Mouse (Mus musculus) forebrain, embryonic 15.5 days (tissue): ENCODE data around the gene Chchd4. TPM values are rescaled to one million over a fixed set of nuclear protein-coding genes. Genes with fewer than 3 reads are reported as not detected.

ENCODE experiments used
- ATAC-seq: fragments of 200-750 bp; cut with Nextera tagmentation; replicated peaks from 2 replicates; pipeline ENCODE4 v1.8.0; 2017; ENCODE audit warnings: mild to moderate bottlenecking, moderate TSS enrichment, moderate library complexity
- H3K27ac ChIP-seq: fragments of 300-500 bp; sonication (generic); replicated peaks from 2 replicates; pipeline ENCODE4 v1.5.1; 2015; ENCODE audit warnings: mild to moderate bottlenecking, inconsistent platforms
- H3K27me3 ChIP-seq: fragments of 300-500 bp; sonication (generic); 2 replicates; pipeline ENCODE4 v1.6.1; 2015; ENCODE audit warnings: inconsistent platforms
- H3K36me3 ChIP-seq: fragments of 300-500 bp; sonication (generic); 2 replicates; pipeline ENCODE4 v1.6.1; 2015; ENCODE audit warnings: mild to moderate bottlenecking, inconsistent platforms
- H3K4me1 ChIP-seq: fragments of 300-500 bp; sonication (generic); 2 replicates; pipeline ENCODE4 v1.6.1; 2015; ENCODE audit warnings: inconsistent platforms
- H3K4me2 ChIP-seq: fragments of 300-500 bp; sonication (generic); replicated peaks from 2 replicates; pipeline ENCODE4 v1.6.1; 2015; ENCODE audit warnings: mild to moderate bottlenecking, inconsistent platforms
- H3K4me3 ChIP-seq: fragments of 300-500 bp; sonication (generic); 2 replicates; pipeline ENCODE4 v1.5.1; 2015; ENCODE audit warnings: mild to moderate bottlenecking, inconsistent platforms
- H3K9ac ChIP-seq: fragments of 300-500 bp; sonication (generic); replicated peaks from 2 replicates; pipeline ENCODE4 v1.6.1; 2015; ENCODE audit warnings: mild to moderate bottlenecking, inconsistent platforms
- H3K9me3 ChIP-seq: fragments of 300-500 bp; sonication (generic); 2 replicates; pipeline ENCODE4 v1.6.1; 2016; ENCODE audit warnings: inconsistent platforms
- WGBS: fragments of 180-500 bp; shearing (Covaris S2); methylation state at CpG from one replicate; pipeline ENCODE4 v1.1.7; 2015; ENCODE audit warnings: mixed read lengths; 5-methylcytosine and 5-hydroxymethylcytosine counted together
- polyA plus RNA-seq: library from polyadenylated mRNA; unstranded; fragments of >200 nt; fragmentation: Nextera tagmentation; extraction: Ambion mirVana; gene quantifications from 2 replicates; pipeline ENCODE4 v1.2.1, GENCODE M21; 2015

Chchd4 gene
- polyA plus RNA-seq, 1 experiment from 2014 or later = 34.5 TPM

GRCm38 (mm10) chr6:91470712-91471111, 2.6 kb downstream of the Chchd4 start:
- WGBS = 84% methylated on average over 2 of the region's 2 CpGs
- Histone ChIP-seq H3K27ac (no peak overlapping the region), H3K27me3 (no peaks in the 10 kb centered on the region), H3K36me3 (peaks cover 19% of the 10 kb centered on the region), H3K9me3 (no peaks in the 10 kb centered on the region), H3K4me2 (no peak overlapping the region), H3K9ac (no peak overlapping the region), H3K4me1 (peaks cover 30% of the 10 kb centered on the region), H3K4me3 (no peak overlapping the region)
- ATAC-seq = no peak

- 89% methylated on average over 1 of the region's 1 CpGs for WGBS
- H3K9ac ChIP-seq = no peak overlapping the region
- no peaks in the 10 kb centered on the region for H3K27me3 ChIP-seq
- ATAC-seq = no peak
- H3K9me3 ChIP-seq = no peaks in the 10 kb centered on the region
- H3K36me3 ChIP-seq = peaks cover 44% of the 10 kb centered on the region
- H3K4me1 ChIP-seq = peaks cover 6% of the 10 kb centered on the region
- no peak overlapping the region for H3K4me2 ChIP-seq
- no peak overlapping the region for H3K4me3 ChIP-seq
- H3K27ac ChIP-seq = no peak overlapping the region
Observed at GRCm38 (mm10) chr6:91467106-91467505, 6.2 kb downstream of the Chchd4 start.

GRCm38 (mm10) chr6:91465756-91466155, 7.6 kb downstream of the Chchd4 start:
- H3K4me3 ChIP-seq = no peak overlapping the region
- no peaks in the 10 kb centered on the region for H3K9me3 ChIP-seq
- H3K4me2 ChIP-seq = no peak overlapping the region
- H3K9ac ChIP-seq = no peak overlapping the region
- H3K36me3 ChIP-seq = peaks cover 44% of the 10 kb centered on the region
- H3K27me3 ChIP-seq = no peaks in the 10 kb centered on the region
- no peaks in the 10 kb centered on the region for H3K4me1 ChIP-seq
- H3K27ac ChIP-seq = no peak overlapping the region
- no peak for ATAC-seq
- WGBS = 93% methylated on average over 2 of the region's 2 CpGs

- ATAC-seq = no peak
- Histone ChIP-seq H3K4me1 (no peaks in the 10 kb centered on the region), H3K9me3 (no peaks in the 10 kb centered on the region), H3K4me2 (no peak overlapping the region), H3K9ac (no peak overlapping the region), H3K36me3 (peaks cover 15% of the 10 kb centered on the region), H3K27ac (no peak overlapping the region), H3K27me3 (no peaks in the 10 kb centered on the region), H3K4me3 (no peak overlapping the region)
- 91% methylated on average over 1 of the region's 1 CpGs for WGBS
Observed at GRCm38 (mm10) chr6:91459471-91459870, 13.9 kb downstream of the Chchd4 start.

GRCm38 (mm10) chr6:91454546-91454945, 18.8 kb downstream of the Chchd4 start:
- Histone ChIP-seq H3K27ac (no peak overlapping the region), H3K27me3 (peaks cover 2% of the 10 kb centered on the region; the same call in 1 of the 2 replicates), H3K4me2 (no peak overlapping the region), H3K9me3 (no peaks in the 10 kb centered on the region), H3K9ac (no peak overlapping the region), H3K36me3 (no peaks in the 10 kb centered on the region), H3K4me1 (no peaks in the 10 kb centered on the region), H3K4me3 (no peak overlapping the region)
- ATAC-seq = no peak
- WGBS = 78% methylated on average over 5 of the region's 5 CpGs

GRCm38 (mm10) chr6:91452056-91452455, 21.3 kb downstream of the Chchd4 start:
- no peak overlapping the region for H3K4me2 ChIP-seq
- H3K9me3 ChIP-seq = no peaks in the 10 kb centered on the region
- no peak overlapping the region for H3K9ac ChIP-seq
- ATAC-seq = no peak
- H3K36me3 ChIP-seq = no peaks in the 10 kb centered on the region
- H3K27ac ChIP-seq = no peak overlapping the region
- no peaks in the 10 kb centered on the region for H3K4me1 ChIP-seq
- no peak overlapping the region for H3K4me3 ChIP-seq
- 54% methylated on average over 1 of the region's 1 CpGs for WGBS
- H3K27me3 ChIP-seq = peaks cover 6% of the 10 kb centered on the region; the same call in 1 of the 2 replicates

- H3K27ac ChIP-seq = no peak overlapping the region
- no peak overlapping the region for H3K4me2 ChIP-seq
- H3K4me3 ChIP-seq = no peak overlapping the region
- no peak overlapping the region for H3K9ac ChIP-seq
- ATAC-seq = no peak
- no peaks in the 10 kb centered on the region for H3K9me3 ChIP-seq
- no peaks in the 10 kb centered on the region for H3K36me3 ChIP-seq
- H3K4me1 ChIP-seq = no peaks in the 10 kb centered on the region
- peaks cover 6% of the 10 kb centered on the region; the same call in 1 of the 2 replicates for H3K27me3 ChIP-seq
- WGBS = 55% methylated on average over 3 of the region's 3 CpGs
Observed at GRCm38 (mm10) chr6:91449472-91450225, 23.7 kb downstream of the Chchd4 start.

- Histone ChIP-seq H3K4me2 (no peak overlapping the region), H3K27me3 (peaks cover 6% of the 10 kb centered on the region; the same call in 1 of the 2 replicates), H3K4me1 (peaks cover 10% of the 10 kb centered on the region), H3K27ac (no peak overlapping the region), H3K4me3 (no peak overlapping the region), H3K9me3 (no peaks in the 10 kb centered on the region), H3K36me3 (no peaks in the 10 kb centered on the region), H3K9ac (no peak overlapping the region)
- ATAC-seq = no peak
- WGBS = 81% methylated on average over 3 of the region's 3 CpGs
Observed at GRCm38 (mm10) chr6:91445316-91445715, 28.0 kb downstream of the Chchd4 start.

GRCm38 (mm10) chr6:91441145-91441662, 32.1 kb downstream of the Chchd4 start:
- peak overlapping the region; percentile 62 for H3K4me3 ChIP-seq
- no peaks in the 10 kb centered on the region for H3K36me3 ChIP-seq
- WGBS = 4% methylated on average over 19 of the region's 19 CpGs
- peak overlapping the region; percentile 72 for H3K9ac ChIP-seq
- peak; percentile 57 for ATAC-seq
- peak overlapping the region; percentile 93 for H3K4me2 ChIP-seq
- peaks cover 8% of the 10 kb centered on the region; the same call in 1 of the 2 replicates for H3K27me3 ChIP-seq
- peak overlapping the region; percentile 81 for H3K27ac ChIP-seq
- no peaks in the 10 kb centered on the region for H3K9me3 ChIP-seq
- peaks cover 12% of the 10 kb centered on the region for H3K4me1 ChIP-seq

GRCm38 (mm10) chr6:91440474-91441144, 32.7 kb downstream of the Chchd4 start:
- Histone ChIP-seq H3K4me2 (peak overlapping the region; percentile 93), H3K9ac (peak overlapping the region; percentile 72), H3K9me3 (no peaks in the 10 kb centered on the region), H3K36me3 (no peaks in the 10 kb centered on the region), H3K27me3 (peaks cover 8% of the 10 kb centered on the region; the same call in 1 of the 2 replicates), H3K4me3 (peak overlapping the region; percentile 62), H3K4me1 (peaks cover 12% of the 10 kb centered on the region), H3K27ac (peak overlapping the region; percentile 81)
- WGBS = 2% methylated on average over 30 of the region's 30 CpGs
- ATAC-seq = peak; percentile 96

- no peaks in the 10 kb centered on the region for H3K4me1 ChIP-seq
- H3K27me3 ChIP-seq = no peaks in the 10 kb centered on the region
- H3K9ac ChIP-seq = no peak overlapping the region
- no peak overlapping the region for H3K27ac ChIP-seq
- no peak overlapping the region for H3K4me3 ChIP-seq
- no peaks in the 10 kb centered on the region for H3K9me3 ChIP-seq
- no peak for ATAC-seq
- H3K36me3 ChIP-seq = no peaks in the 10 kb centered on the region
- 47% methylated on average over 4 of the region's 4 CpGs for WGBS
- H3K4me2 ChIP-seq = no peak overlapping the region
Observed at GRCm38 (mm10) chr6:91424151-91424550, 49.2 kb downstream of the Chchd4 start.

- Histone ChIP-seq H3K4me1 (no peaks in the 10 kb centered on the region), H3K4me2 (no peak overlapping the region), H3K27ac (no peak overlapping the region), H3K9ac (no peak overlapping the region), H3K4me3 (no peak overlapping the region), H3K27me3 (0 out of 2 replicates have a peak, but pooled peaks cover 2% of the 10 kb centered on the region), H3K36me3 (no peaks in the 10 kb centered on the region), H3K9me3 (no peaks in the 10 kb centered on the region)
- 72% methylated on average over 4 of the region's 4 CpGs for WGBS
- ATAC-seq = no peak
Observed at GRCm38 (mm10) chr6:91421629-91422028, 51.7 kb downstream of the Chchd4 start.
